Mouse (Mus musculus) bone marrow, adult 2 months (tissue): ENCODE measurements around the gene Lama4. TPM values are rescaled to one million over a fixed set of nuclear protein-coding genes. Genes with fewer than 3 reads are reported as not detected.

Experiments used
- H3K27ac ChIP-seq: fragments of 200-500 bp; 2 replicates; pipeline ENCODE4 v1.5.1; 2012; ENCODE audit warnings: low read depth, mild to moderate bottlenecking, control low read depth, inconsistent platforms, low read length; ENCODE audit not compliant: control insufficient read depth, poor library complexity, insufficient read depth
- H3K4me1 ChIP-seq: fragments of 200-500 bp; 2 replicates; pipeline ENCODE4 v1.6.1; 2011; ENCODE audit warnings: low read length; ENCODE audit not compliant: control insufficient read depth, insufficient read depth
- H3K4me3 ChIP-seq: fragments of 200-500 bp; replicated peaks from 2 replicates; pipeline ENCODE3; 2011; ENCODE audit warnings: mild to moderate bottlenecking, low read depth, low read length, control low read depth; ENCODE audit not compliant: control insufficient read depth
- CTCF ChIP-seq: fragments of 200-500 bp; IDR thresholded peaks from 2 replicates; pipeline ENCODE4 v1.5.1; 2011; ENCODE audit warnings: low read length, control low read depth; ENCODE audit not compliant: control insufficient read depth, insufficient read depth
- POLR2A ChIP-seq: fragments of 200-500 bp; IDR thresholded peaks from 2 replicates; pipeline ENCODE4 v1.6.1; 2011; ENCODE audit warnings: low read depth, mild to moderate bottlenecking, control low read depth, low read length, borderline replicate concordance; ENCODE audit not compliant: control insufficient read depth
- WGBS: fragments of 180-500 bp; shearing (Covaris S2); methylation state at CpG from one replicate; pipeline ENCODE4 v1.1.7; 2018; 5-methylcytosine and 5-hydroxymethylcytosine counted together
- polyA plus RNA-seq: library from polyadenylated mRNA; stranded (reverse); fragments of >200 nt; gene quantifications from 2 replicates; pipeline ENCODE4 v1.2.4, GENCODE M21; 2011; ENCODE audit warnings: low replicate concordance; ENCODE audit not compliant: missing spikeins, insufficient read depth, insufficient read length

Gene Lama4
- polyA plus RNA-seq, 1 experiment: 1.5 TPM

- TF ChIP-seq CTCF (no peak), POLR2A (no peak)
- WGBS: 83% methylated on average over 10 of the region's 10 CpGs
- no peak overlapping the region for H3K27ac ChIP-seq
- no peaks in the 10 kb centered on the region for H3K4me1 ChIP-seq
- H3K4me3 ChIP-seq: no peak overlapping the region
Observed at GRCm38 (mm10) chr10:38968326-38969072, 3.2 kb downstream of the Lama4 start.

DNA sequence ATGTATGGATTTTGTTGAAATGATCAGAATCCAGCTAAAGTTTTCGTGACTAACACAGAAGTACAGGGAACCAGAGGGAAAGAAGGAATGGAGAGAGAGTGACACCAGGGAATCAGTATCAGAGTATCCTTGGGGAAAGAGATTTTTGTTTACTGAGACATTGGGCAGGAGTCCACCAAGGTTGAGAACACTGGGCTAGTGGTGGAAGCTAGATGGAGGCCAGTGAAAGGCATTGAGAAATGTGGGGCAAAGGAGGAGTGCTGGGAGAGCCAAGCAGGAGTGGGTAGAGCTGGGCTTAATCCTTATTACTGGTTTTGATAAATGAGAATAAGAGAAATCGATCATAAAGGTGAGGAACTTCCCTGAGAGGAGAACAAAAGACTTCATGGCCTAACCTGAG is 4.2 kb downstream of the Lama4 start:
- no peak overlapping the region for H3K4me3 ChIP-seq
- WGBS: 54% methylated on average over 2 of the region's 2 CpGs
- no peaks in the 10 kb centered on the region for H3K4me1 ChIP-seq
- TF ChIP-seq CTCF: no peak
- no peak for TF ChIP-seq POLR2A
- no peak overlapping the region for H3K27ac ChIP-seq

- Histone ChIP-seq H3K27ac (no peak overlapping the region), H3K4me3 (no peak overlapping the region), H3K4me1 (no peaks in the 10 kb centered on the region)
- TF ChIP-seq CTCF: no peak
- 76% methylated on average over 6 of the region's 6 CpGs for WGBS
Observed at GRCm38 (mm10) chr10:38969975-38970374, 4.7 kb downstream of the Lama4 start.

DNA sequence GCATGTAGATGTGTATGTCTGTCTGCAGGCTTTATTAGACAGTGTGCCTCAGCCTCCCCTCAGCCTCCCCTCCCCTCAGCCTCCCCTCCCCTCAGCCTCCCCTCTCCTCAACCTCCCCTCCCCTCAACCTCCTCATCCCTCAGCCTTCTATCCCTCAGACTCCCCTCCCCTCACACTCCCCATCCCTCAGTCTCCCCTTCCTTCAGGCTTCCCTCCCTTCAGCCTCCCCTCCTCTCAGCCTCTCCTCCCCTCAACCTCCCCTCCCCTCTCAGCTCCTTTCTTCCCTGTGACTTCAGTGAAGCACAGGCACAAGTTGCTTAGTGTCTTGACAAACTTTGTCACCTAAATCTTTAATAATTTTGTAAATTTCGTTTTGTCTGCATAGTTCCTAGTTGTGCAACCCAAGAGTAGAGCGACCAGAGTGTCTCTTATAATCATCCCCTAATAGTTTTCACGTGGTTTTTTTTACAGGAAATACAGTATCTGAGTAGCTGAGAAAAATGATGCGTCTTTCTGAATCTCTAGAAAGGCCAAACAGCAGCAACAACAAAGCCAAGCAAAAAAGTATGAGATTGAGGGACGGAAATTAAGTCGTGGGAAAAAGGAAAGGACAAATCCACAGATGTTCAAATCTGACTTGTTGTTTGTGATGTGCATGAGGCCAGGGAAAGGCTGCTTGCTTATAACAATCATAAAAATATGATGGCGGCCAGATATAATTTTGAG is 7.1 kb downstream of the Lama4 start:
- TF ChIP-seq POLR2A: no peak
- no peak for TF ChIP-seq CTCF
- no peaks in the 10 kb centered on the region for H3K4me1 ChIP-seq
- WGBS: 61% methylated on average over 7 of the region's 7 CpGs
- H3K27ac ChIP-seq: no peak overlapping the region
- H3K4me3 ChIP-seq: no peak overlapping the region

DNA sequence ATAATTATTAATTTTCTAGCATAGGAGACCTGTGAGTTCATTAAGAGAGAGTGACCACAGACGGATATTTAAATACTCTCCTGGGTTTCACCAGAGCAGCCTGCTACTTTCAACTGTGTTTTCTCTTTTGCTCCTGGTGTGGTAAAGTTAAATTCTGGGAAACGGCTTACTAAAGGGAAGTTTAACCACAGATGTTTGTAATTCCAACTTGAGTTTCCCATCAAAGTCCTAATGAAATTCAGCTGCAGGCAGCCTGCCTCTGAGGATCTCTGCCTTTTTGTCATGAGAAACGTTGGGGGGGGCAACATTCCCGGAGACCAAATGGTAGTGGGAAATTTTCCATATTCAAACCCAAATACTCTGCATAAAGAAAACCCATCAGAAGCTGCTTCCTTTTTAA is 7.7 kb downstream of the Lama4 start:
- no peaks in the 10 kb centered on the region for H3K4me1 ChIP-seq
- 68% methylated on average over 4 of the region's 4 CpGs for WGBS

DNA sequence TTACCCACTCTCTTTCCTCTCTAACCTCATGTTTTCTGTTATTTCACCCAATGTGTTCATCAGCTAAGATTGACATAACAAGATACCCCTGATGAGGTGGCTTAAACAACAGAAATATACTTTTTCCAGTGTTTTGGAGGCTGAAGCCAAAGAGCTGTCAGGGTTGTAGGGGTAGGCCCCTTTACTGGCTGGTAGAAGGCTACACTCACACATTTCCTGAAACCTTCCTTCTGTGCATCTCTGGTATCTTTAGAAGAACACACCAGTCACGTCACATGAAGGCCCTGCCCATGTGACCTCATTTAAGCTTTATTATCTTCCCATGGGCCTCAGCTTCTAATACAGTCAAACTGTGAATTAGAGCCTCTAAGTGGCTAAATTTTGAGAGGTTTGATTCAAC is 12.9 kb downstream of the Lama4 start:
- TF ChIP-seq CTCF: no peak
- TF ChIP-seq POLR2A: no peak
- H3K4me3 ChIP-seq: no peak overlapping the region
- no peaks in the 10 kb centered on the region for H3K4me1 ChIP-seq
- 61% methylated on average over 1 of the region's 1 CpGs for whole genome bisulfite sequencing
- H3K27ac ChIP-seq: no peak overlapping the region

More for the DNA sequence above, 7.7 kb downstream of the Lama4 start:
- no peak overlapping the region for H3K27ac ChIP-seq
- H3K4me3 ChIP-seq: no peak overlapping the region
- TF ChIP-seq POLR2A (no peak), CTCF (no peak)

DNA sequence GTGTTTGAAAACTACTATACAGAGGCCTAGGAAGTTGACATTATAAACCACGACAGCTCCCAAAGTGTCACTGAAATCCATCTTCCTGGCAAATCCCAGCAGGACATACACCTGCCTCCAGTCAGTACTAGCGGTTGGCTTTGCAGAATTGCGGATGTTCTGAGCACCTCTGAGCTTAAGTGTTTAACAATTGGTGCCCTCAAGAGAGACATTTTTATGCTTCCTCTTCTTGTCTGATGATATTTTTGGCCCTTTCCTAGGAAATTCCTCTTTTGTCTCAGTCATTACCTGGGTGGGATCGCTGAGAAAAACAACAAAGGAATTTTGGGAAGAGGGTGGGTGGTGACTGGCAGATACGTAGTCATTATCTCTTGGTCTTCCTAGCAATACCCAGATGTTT is 14.4 kb downstream of the Lama4 start:
- WGBS: 82% methylated on average over 5 of the region's 5 CpGs
- TF ChIP-seq POLR2A (no peak), CTCF (no peak)
- Histone ChIP-seq H3K27ac (no peak overlapping the region), H3K4me3 (no peak overlapping the region), H3K4me1 (no peaks in the 10 kb centered on the region)

DNA sequence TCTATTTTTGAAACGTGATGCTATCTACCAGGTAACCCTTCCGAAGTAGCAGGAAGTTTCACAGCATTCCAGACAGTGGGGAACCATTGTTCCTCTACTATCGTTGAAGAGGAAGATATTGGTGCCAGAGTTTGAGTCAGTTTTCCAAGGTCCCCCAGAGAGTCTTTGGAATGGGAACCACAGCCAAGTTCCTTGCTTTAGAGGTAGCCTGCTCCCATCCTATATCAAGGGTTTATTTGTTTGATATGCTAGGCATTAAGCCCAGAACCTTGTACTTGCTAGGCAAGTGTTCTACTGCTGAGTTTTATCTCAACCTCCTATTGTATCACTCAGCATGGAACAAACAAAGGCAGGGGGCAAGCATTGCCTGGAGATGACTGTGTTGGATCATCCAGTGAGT is 15.7 kb downstream of the Lama4 start:
- TF ChIP-seq CTCF (no peak), POLR2A (no peak)
- H3K27ac ChIP-seq: no peak overlapping the region
- H3K4me1 ChIP-seq: no peaks in the 10 kb centered on the region
- no peak overlapping the region for H3K4me3 ChIP-seq
- 74% methylated on average over 3 of the region's 3 CpGs for WGBS
